Mouse (Mus musculus) hindbrain, embryonic 11.5 days (tissue): ENCODE data around the gene Pold4. TPM values are rescaled to one million over a fixed set of nuclear protein-coding genes. Genes with fewer than 3 reads are reported as not detected.

ENCODE experiments used
- ATAC-seq: fragments of 200-750 bp; cut with Nextera tagmentation; 2 replicates; pipeline ENCODE4 v1.8.0; 2017; ENCODE audit warnings: mild to moderate bottlenecking, moderate TSS enrichment, moderate library complexity; ENCODE audit not compliant: low FRiP score
- DNase-seq: peaks from one replicate; pipeline ENCODE4 v3.0.0-alpha.2; 2015; ENCODE audit warnings: low spot score
- H3K27ac ChIP-seq: fragments of 300-500 bp; sonication (generic); 2 replicates; pipeline ENCODE4 v1.5.1; 2014; ENCODE audit warnings: mild to moderate bottlenecking, low read depth, low read length
- H3K27me3 ChIP-seq: fragments of 300-500 bp; sonication (generic); 2 replicates; pipeline ENCODE4 v1.6.1; 2014; ENCODE audit warnings: mild to moderate bottlenecking, low read length, moderate library complexity, mixed read lengths; ENCODE audit not compliant: control insufficient read depth, insufficient read depth
- H3K36me3 ChIP-seq: fragments of 300-500 bp; sonication (generic); 2 replicates; pipeline ENCODE4 v1.6.1; 2014; ENCODE audit warnings: mild to moderate bottlenecking, low read length, moderate library complexity, mixed read lengths; ENCODE audit not compliant: control insufficient read depth, insufficient read depth
- H3K4me1 ChIP-seq: fragments of 300-500 bp; sonication (generic); replicated peaks from 2 replicates; pipeline ENCODE4 v1.6.1; 2014; ENCODE audit warnings: low read length, mixed read lengths; ENCODE audit not compliant: control insufficient read depth, insufficient read depth
- H3K4me2 ChIP-seq: fragments of 300-500 bp; sonication (generic); replicated peaks from 2 replicates; pipeline ENCODE4 v1.6.1; 2014; ENCODE audit warnings: mild to moderate bottlenecking, low read depth, low read length
- H3K4me3 ChIP-seq: fragments of 300-500 bp; sonication (generic); 2 replicates; pipeline ENCODE4 v1.5.1; 2014; ENCODE audit warnings: low read depth, low read length
- H3K9ac ChIP-seq: fragments of 300-500 bp; sonication (generic); 2 replicates; pipeline ENCODE4 v1.6.1; 2014; ENCODE audit warnings: low read depth, low read length
- H3K9me3 ChIP-seq: fragments of 300-500 bp; sonication (generic); 2 replicates; pipeline ENCODE4 v1.6.1; 2016; ENCODE audit warnings: low read length; ENCODE audit not compliant: control insufficient read depth
- WGBS: fragments of 180-500 bp; shearing (Covaris S2); extraction: QIAGEN DNeasy Blood & Tissue Kit; methylation state at CpG from one replicate; pipeline ENCODE4 v1.1.7; 2014; 5-methylcytosine and 5-hydroxymethylcytosine counted together
- polyA plus RNA-seq: library from polyadenylated mRNA; unstranded; fragments of >200 nt; fragmentation: Nextera tagmentation; extraction: Ambion mirVana; gene quantifications from 2 replicates; pipeline ENCODE4 v1.2.1, GENCODE M21; 2014

The Pold4 gene
- 11.0 and 17.9 TPM in 2 replicates for polyA plus RNA-seq

DNA sequence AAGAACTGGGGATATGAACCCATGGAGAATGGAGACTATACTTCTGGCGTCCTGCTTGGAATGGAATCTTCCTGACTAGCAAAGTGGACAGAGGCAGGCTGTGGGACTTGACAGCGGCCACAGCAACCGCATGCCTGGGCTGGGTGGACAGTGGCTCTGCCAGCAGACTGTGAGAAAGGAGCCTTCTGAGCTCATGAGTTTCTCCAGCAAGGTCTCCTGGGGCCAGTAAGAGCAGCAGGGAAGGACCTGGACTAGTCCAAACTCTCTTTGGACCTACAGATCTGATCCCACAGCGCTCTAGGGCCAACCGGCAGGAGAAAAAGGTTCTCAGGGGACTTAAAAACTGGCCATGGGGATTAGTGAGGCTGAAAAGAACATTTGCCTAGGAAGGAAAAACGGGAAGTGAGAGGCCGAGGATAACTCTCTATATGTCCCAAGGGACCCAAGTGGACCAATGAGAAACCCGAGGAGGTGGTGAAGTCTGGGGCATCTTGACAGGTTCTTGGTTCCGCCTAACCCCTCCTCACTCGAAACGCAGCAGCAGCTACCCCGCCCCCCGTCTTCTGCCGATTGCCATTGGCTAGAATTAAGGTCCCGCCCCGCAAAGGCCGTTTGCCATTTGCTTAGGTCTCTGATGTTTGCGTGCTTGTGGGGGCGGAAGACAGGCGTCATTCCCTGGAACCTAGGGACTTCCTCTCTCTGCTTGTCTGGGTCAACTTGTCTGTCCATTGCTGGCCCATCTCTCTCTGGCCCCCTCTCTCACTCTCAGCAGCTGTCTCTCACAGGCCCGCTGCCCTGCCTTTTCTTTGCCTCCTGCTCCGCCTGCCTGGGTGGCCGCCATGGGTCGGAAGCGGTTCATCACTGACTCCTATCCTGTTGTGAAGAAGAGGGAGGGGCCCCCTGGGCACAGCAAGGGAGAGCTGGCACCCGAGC is at the start of gene Pold4:
Pold4 (plus strand) TSS at position 647 of the 933 bp plus-strand sequence.
- WGBS, result 12% methylated on average over 26 of the region's 26 CpGs
- Histone ChIP-seq H3K27me3 (no peaks in the 10 kb centered on the region), H3K36me3 (no peaks in the 10 kb centered on the region), H3K4me3 (peak within 1 kb of the TSS; percentile 41), H3K9ac (peak within 1 kb of the TSS; percentile 49), H3K27ac (no peak within 1 kb of the TSS), H3K9me3 (no peaks in the 10 kb centered on the region), H3K4me2 (peak within 1 kb of the TSS; percentile 83), H3K4me1 (peaks cover 6% of the 10 kb centered on the region; the same call in 1 of the 2 replicates)
- DNase-seq, result peak; percentile 90
- peak; percentile 91 for ATAC-seq

DNA sequence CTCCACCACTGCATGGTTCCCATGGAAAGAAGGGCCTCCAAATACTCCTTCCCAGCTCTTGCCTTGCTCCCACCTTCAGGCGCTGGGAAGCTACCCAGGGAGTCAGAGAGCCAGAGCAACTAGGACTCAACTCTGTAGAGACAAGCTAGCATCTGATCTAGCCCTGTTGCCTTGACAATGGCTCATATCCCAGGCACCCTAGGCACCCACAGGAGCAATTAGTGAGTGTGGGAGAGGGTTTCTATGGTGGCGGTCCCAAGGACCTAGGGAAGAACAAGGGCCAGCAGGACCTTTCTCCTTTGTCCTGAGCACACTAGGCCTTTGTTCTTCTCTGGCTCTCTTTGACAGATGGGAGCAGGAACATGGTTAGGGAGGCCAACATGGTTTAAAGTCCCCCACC is 48.0 kb upstream of the Pold4 start:
- H3K27ac ChIP-seq, result no peak overlapping the region
- H3K36me3 ChIP-seq, result no peaks in the 10 kb centered on the region
- H3K4me1 ChIP-seq, result no peaks in the 10 kb centered on the region
- whole genome bisulfite sequencing, result 67% methylated on average over 2 of the region's 2 CpGs
- ATAC-seq (no peak), DNase-seq (no peak)
- no peak overlapping the region for H3K4me3 ChIP-seq
- H3K4me2 ChIP-seq, result no peak overlapping the region
- H3K27me3 ChIP-seq, result no peaks in the 10 kb centered on the region
- H3K9me3 ChIP-seq, result no peaks in the 10 kb centered on the region
- no peak overlapping the region for H3K9ac ChIP-seq

DNA sequence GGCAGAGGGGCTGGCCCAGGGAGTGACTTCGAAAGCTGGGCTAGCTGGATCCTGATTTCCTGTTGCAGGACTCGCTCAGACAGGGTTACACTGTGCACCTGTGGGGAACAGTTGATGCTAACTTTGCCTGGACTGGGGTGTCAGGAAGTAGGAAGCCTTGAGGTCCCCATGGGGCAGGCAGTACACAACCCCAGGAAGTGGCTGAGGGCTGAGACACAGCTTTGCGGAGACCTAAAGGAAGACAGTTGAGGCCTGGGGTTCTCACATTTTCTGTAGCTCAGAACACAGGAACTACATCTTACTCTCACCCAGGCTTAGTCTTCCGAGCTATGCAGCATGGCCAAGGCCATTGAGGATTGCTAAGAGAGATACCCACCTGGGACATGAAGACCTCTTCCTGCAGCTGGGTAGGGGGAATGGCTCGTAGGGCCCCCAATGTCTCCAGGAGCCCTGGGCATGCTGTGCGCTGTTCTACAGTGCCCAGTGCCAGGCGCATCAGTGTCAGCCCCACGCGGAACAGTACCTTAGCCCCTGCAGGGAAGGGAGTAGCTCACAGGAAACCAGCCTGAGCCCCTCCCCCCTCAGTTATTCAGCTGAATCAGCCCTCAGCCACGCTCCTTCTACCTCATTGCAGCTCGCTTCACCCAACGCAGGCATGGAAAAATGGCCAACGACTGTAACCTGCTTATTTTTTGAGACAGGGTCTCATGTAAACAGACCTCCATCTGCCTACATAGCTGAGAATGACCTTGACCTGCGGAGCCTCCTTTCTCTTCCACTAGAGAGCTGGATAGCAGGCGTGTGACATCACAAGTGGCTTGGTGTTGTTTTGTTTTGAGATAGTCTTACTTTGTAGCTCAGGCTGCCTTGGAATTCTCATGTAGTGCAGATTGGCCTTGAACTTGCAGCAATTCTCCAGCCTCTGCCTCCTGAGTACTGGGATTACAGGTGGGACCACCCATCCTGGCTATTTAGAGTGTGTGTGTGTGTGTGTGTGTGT is 46.4 kb upstream of the Pold4 start:
- DNase-seq, result no peak
- no peaks in the 10 kb centered on the region for H3K4me1 ChIP-seq
- no peaks in the 10 kb centered on the region for H3K27me3 ChIP-seq
- H3K4me3 ChIP-seq, result no peak overlapping the region
- WGBS, result 59% methylated on average over 15 of the region's 15 CpGs
- H3K36me3 ChIP-seq, result no peaks in the 10 kb centered on the region
- H3K4me2 ChIP-seq, result no peak overlapping the region
- H3K27ac ChIP-seq, result no peak overlapping the region
- no peaks in the 10 kb centered on the region for H3K9me3 ChIP-seq
- ATAC-seq, result no peak
- no peak overlapping the region for H3K9ac ChIP-seq

DNA sequence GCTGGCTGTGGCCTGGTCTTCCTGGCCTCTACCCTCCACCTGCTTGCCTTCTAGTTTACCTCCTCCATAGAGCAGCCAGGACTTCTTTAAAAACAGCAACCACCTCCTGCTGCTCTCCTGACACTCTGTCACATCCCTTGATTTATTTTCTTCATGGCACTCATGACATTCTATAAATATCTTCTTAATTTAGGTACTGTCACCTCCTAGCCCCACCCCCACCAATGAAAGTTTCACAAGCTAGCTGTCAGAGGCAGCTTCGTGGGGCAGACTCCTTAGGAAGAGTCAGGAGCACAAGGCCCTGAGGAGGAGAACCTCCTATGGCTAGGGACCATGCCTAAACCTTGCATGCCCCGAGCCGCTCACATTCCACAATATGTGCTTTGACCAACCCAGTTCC is 44.4 kb upstream of the Pold4 start:
- 80% methylated on average over 3 of the region's 3 CpGs for WGBS
- DNase-seq (no peak), ATAC-seq (no peak)
- Histone ChIP-seq H3K9ac (no peak overlapping the region), H3K4me1 (no peaks in the 10 kb centered on the region), H3K36me3 (no peaks in the 10 kb centered on the region), H3K4me3 (no peak overlapping the region), H3K9me3 (no peaks in the 10 kb centered on the region), H3K27ac (no peak overlapping the region), H3K4me2 (no peak overlapping the region), H3K27me3 (no peaks in the 10 kb centered on the region)

DNA sequence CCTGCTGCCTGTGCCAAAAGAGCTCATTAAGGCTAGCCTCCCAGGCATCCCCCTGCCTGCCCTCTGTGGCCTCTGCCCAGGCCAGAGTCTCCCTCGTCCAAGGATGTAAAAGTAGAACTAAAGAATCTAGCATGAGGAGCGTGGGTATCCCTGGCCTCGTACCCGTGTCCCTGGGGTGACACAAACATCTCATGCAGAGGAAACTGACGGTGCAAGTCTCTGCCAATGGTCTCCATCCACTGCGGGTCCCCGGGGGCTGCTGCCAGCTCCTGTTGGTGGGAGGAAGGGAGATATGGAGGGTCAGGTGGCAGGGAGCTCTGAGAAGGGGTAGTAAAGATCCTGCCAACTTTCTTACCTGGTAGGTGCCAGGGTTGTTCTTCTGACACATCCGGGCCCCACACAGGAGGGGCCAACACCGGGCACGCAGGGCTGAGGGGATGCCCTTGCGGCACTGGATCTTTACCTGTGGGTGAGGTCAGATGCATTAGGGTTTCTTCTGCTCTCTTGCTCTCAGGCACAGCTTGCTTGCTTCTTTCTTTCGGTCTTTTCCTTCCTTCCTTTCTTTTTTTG is 42.6 kb upstream of the Pold4 start:
- no peak overlapping the region for H3K4me2 ChIP-seq
- DNase-seq, result no peak
- peaks cover 2% of the 10 kb centered on the region; the same call in 1 of the 2 replicates for H3K36me3 ChIP-seq
- H3K4me3 ChIP-seq, result no peak overlapping the region
- no peak overlapping the region for H3K27ac ChIP-seq
- H3K27me3 ChIP-seq, result no peaks in the 10 kb centered on the region
- no peak overlapping the region for H3K9ac ChIP-seq
- 86% methylated on average over 12 of the region's 12 CpGs for WGBS
- no peak for ATAC-seq
- peaks cover 5% of the 10 kb centered on the region; the same call in 1 of the 2 replicates for H3K4me1 ChIP-seq
- H3K9me3 ChIP-seq, result no peaks in the 10 kb centered on the region

DNA sequence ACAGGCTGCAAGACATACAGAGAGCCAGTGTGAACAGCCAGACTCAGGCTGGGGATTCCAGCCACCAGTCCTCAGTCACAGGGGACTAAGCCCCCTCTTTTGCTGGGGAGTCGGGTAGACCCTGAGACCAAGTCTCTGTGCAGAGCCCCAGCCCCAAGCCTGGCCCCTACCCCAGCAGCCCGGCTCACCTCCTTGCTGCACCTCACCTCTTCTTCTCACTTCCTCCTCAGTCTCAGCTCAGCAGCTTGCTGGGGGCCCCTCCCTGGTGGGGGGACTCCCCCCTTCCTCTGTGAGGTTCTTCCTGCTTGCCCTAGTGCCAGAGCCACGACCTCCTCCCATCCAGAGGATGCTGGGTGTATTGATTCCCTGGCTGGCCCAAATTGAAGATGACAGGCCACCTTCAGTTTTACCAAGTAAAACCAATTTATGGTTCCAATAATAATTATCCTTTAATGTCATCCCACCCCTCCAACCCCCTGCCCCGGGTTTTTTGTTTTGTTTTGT is 40.8 kb upstream of the Pold4 start, which contains the start of gene Tbc1d10c:
Tbc1d10c (minus strand) TSS at position 454 of the 504 bp plus-strand sequence.
- no peak for ATAC-seq

DNA sequence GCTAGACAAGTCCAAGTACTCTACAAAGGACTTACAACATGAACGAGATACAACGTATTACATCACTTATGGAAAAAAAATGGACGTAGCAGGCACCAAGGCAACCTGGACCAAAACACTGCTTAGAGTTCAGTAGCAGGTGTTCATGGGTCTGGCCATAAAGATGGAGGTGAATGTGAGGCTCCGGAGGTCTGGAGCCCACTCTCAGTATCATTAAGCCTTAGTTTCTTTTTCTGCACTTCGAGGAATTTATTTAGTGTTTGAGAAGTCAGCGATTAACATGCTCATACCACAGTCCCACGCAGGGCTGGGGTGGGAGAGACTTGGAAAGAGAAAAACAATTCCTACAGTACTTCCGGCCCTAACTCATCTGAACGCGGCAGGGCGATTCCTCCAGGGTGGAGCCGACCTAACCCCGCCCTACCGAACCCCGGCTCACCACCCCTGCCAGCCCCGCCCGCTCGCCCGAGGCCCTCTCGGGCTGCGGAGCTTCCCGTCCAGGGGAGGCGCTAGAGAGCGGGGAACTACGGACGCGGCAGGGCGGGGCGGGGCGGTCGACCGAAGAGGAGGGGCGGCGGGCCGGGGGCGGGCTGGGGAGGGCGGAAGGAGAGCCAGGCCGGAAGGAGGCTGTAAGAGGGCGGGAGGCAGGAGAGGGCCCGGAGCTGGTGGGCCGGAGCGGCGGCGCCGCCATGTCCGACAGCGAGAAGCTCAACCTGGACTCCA is 40.0 kb upstream of the Pold4 start, which contains the start of gene Ppp1ca:
Ppp1ca (plus strand) TSS at position 538 of the 723 bp plus-strand sequence.
- peak within 1 kb of the TSS; percentile 84 for H3K27ac ChIP-seq
- peak; percentile 98 for DNase-seq
- peak within 1 kb of the TSS; percentile 96 for H3K4me3 ChIP-seq
- H3K4me2 ChIP-seq, result peak within 1 kb of the TSS; percentile 92
- H3K4me1 ChIP-seq, result peaks cover 5% of the 10 kb centered on the region; the same call in 1 of the 2 replicates
- H3K36me3 ChIP-seq, result peaks cover 11% of the 10 kb centered on the region
- peak; percentile 93 for ATAC-seq
- no peaks in the 10 kb centered on the region for H3K9me3 ChIP-seq
- 8% methylated on average over 37 of the region's 47 CpGs for WGBS
- H3K9ac ChIP-seq, result peak within 1 kb of the TSS; percentile 98
- H3K27me3 ChIP-seq, result no peaks in the 10 kb centered on the region

More for the DNA sequence above, 40.8 kb upstream of the Pold4 start, which contains the start of gene Tbc1d10c:
- H3K27ac ChIP-seq, result peak within 1 kb of the TSS; percentile 84
- 74% methylated on average over 4 of the region's 4 CpGs for WGBS
- H3K4me3 ChIP-seq, result peak within 1 kb of the TSS; percentile 96
- DNase-seq, result no peak
- H3K36me3 ChIP-seq, result peaks cover 11% of the 10 kb centered on the region
- H3K4me2 ChIP-seq, result peak within 1 kb of the TSS; percentile 92
- peak within 1 kb of the TSS; percentile 98 for H3K9ac ChIP-seq
- H3K9me3 ChIP-seq, result no peaks in the 10 kb centered on the region
- H3K27me3 ChIP-seq, result no peaks in the 10 kb centered on the region
- H3K4me1 ChIP-seq, result peaks cover 5% of the 10 kb centered on the region; the same call in 1 of the 2 replicates
